ENCODE assay signal across 9 mouse cellular contexts in the genomic region with DNA sequence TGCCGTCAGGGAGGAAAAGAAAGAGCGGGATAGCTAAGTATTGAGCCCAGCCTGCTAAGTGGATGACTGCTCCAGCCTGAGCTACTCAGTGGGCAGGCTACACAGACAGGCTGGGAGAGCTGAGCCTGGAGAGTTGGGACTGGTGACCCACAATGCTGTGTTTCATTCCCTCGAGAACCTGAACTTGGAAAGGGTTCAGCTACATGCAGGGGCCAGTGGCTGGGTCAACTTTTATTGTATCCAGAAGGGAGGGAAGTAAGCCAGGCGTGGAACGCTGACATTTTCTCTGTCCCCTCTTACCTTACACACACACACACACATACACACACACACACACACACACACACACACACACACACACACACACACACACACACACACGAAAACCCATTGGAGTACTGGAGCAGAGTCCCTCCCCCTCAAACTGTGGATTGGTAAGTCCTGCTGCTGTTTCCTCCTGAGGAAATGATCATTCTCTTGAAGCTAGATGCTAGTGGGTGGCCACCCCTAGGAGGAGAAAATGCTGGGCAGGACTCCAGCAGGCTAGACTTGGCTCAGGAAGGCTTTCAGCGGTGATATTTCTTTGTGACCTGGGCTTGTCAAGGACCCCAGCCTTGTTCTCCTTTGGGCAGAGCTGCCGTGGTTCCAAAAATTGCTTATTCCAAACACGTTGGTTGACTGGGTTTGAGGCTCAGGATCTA. TPM values are rescaled to one million over a fixed set of nuclear protein-coding genes. Genes with fewer than 3 reads are reported as not detected.
DNase-seq lines count a peak whose midpoint lies in the region; ATAC-seq and TF ChIP-seq lines count a peak whose summit lies in the region.
"Had no signal": no experiment of that assay in that cellular context is flagged by ENCODE, and none has a peak within 500 bp of the region (broad histone marks: within the 10 kb centered on the region; RNA-seq: fewer than 3 reads in every experiment).

No protein-coding gene starts in this region.

- peaks cover 76% of the 10 kb centered on the region for H3K4me1 ChIP-seq in megakaryocyte, embryonic 14.5 days
- peaks cover 26% of the 10 kb centered on the region for H3K4me1 ChIP-seq in intestine, postnatal 0 days (replicated peaks; ENCODE audit: control insufficient read depth, insufficient read depth, low read length)
- peaks cover 13% of the 10 kb centered on the region for H3K4me1 ChIP-seq in liver, embryonic 16.5 days (ENCODE audit: control insufficient read depth, low read depth, low read length)
- peaks cover 26% of the 10 kb centered on the region for H3K4me1 ChIP-seq in stomach, embryonic 15.5 days

- WGBS in intestine, postnatal 0 days, result 12% methylated on average over 9 of the region's 9 CpGs
- WGBS in liver, embryonic 16.5 days (ENCODE audit: insufficient replicate concordance), result 15% methylated on average over 8 of the region's 9 CpGs
- 15% methylated on average over 9 of the region's 9 CpGs for WGBS in stomach, embryonic 15.5 days

- DNase-seq in gastrocnemius, postnatal 10 days, result peak; percentile 31
- DNase-seq in T-cell, adult 2 months (ENCODE audit: low spot score), result no peak

- H3K27me3 ChIP-seq in megakaryocyte, embryonic 14.5 days (replicated peaks), result no peaks in the 10 kb centered on the region
- H3K27me3 ChIP-seq in intestine, postnatal 0 days (replicated peaks; ENCODE audit: control insufficient read depth, insufficient read depth, low read length), result no peaks in the 10 kb centered on the region
- peaks cover 40% of the 10 kb centered on the region for H3K27me3 ChIP-seq in liver, embryonic 16.5 days (ENCODE audit: control insufficient read depth, insufficient read depth, low read depth, low read length)
- no peaks in the 10 kb centered on the region for H3K27me3 ChIP-seq in stomach, embryonic 15.5 days (replicated peaks)
- H3K27me3 ChIP-seq: Patski had no signal

- peak overlapping the region; percentile 42; the same call in 1 of the 2 replicates for H3K9ac ChIP-seq in intestine, postnatal 0 days (ENCODE audit: low read depth, low read length)
- peak overlapping the region; percentile 18; the same call in 1 of the 2 replicates for H3K9ac ChIP-seq in liver, embryonic 16.5 days (ENCODE audit: low read depth, low read length)
- no peak overlapping the region for H3K9ac ChIP-seq in stomach, embryonic 15.5 days

- peak overlapping the region; percentile 73 for H3K27ac ChIP-seq in intestine, postnatal 0 days (ENCODE audit: low read depth, low read length)
- H3K27ac ChIP-seq in liver, embryonic 16.5 days (ENCODE audit: low read length), result peak overlapping the region; percentile 41; the same call in 1 of the 2 replicates
- peak overlapping the region; percentile 91 for H3K27ac ChIP-seq in stomach, embryonic 15.5 days

- peak; percentile 15; the same call in 1 of the 2 replicates for TF ChIP-seq CTCF in intestine, postnatal 0 days (IDR thresholded peaks at IDR 0.05; ENCODE audit: low read depth)

- peaks cover 24% of the 10 kb centered on the region for H3K36me3 ChIP-seq in megakaryocyte, embryonic 14.5 days (replicated peaks; ENCODE audit: low read length)
- H3K36me3 ChIP-seq in intestine, postnatal 0 days (ENCODE audit: control insufficient read depth, insufficient read depth), result no peaks in the 10 kb centered on the region
- no peaks in the 10 kb centered on the region for H3K36me3 ChIP-seq in liver, embryonic 16.5 days (ENCODE audit: control insufficient read depth, insufficient read depth)
- H3K36me3 ChIP-seq in stomach, embryonic 15.5 days, result no peaks in the 10 kb centered on the region

- H3K9me3 ChIP-seq in megakaryocyte, embryonic 14.5 days, result peaks cover 5% of the 10 kb centered on the region
- no peaks in the 10 kb centered on the region for H3K9me3 ChIP-seq in intestine, postnatal 0 days (ENCODE audit: control insufficient read depth)
- no peaks in the 10 kb centered on the region; the same call in 1 of the 2 replicates for H3K9me3 ChIP-seq in liver, embryonic 16.5 days (replicated peaks; ENCODE audit: control insufficient read depth, low read length)
- no peaks in the 10 kb centered on the region for H3K9me3 ChIP-seq in stomach, embryonic 15.5 days

- no peak for ATAC-seq in megakaryocyte, adult 5-6 weeks (ENCODE audit: poor library complexity, severe bottlenecking)
- ATAC-seq in intestine, postnatal 0 days, result no peak
- no peak for ATAC-seq in liver, embryonic 16.5 days (ENCODE audit: low read depth)
- ATAC-seq in stomach, embryonic 15.5 days (ENCODE audit: insufficient read depth, low FRiP score, low read depth), result no peak
- ATAC-seq in monocyte, adult 5-6 weeks (replicated peaks; ENCODE audit: insufficient number of reproducible peaks, low FRiP score, low TSS enrichment, poor library complexity, severe bottlenecking), result no peak
- ATAC-seq: Patski had no signal

- H3K4me2 ChIP-seq in intestine, postnatal 0 days (replicated peaks; ENCODE audit: low read depth), result peak overlapping the region; percentile 70
- peak overlapping the region; percentile 38 for H3K4me2 ChIP-seq in liver, embryonic 16.5 days (ENCODE audit: low read depth, low read length)
- H3K4me2 ChIP-seq in stomach, embryonic 15.5 days, result peak overlapping the region; percentile 56

- peak overlapping the region; percentile 97 for H3K4me3 ChIP-seq in megakaryocyte, embryonic 14.5 days (replicated peaks)
- H3K4me3 ChIP-seq in intestine, postnatal 0 days (ENCODE audit: low read depth, low read length), result peak overlapping the region; percentile 59
- peak overlapping the region; percentile 27; the same call in 1 of the 2 replicates for H3K4me3 ChIP-seq in liver, embryonic 16.5 days (ENCODE audit: low read depth, low read length)
- H3K4me3 ChIP-seq in stomach, embryonic 15.5 days (replicated peaks), result peak overlapping the region; percentile 51

RNA-seq across cellular contexts. Expression of gene F11r, which starts 2.8 kb away (rescaled TPM):
- 21.9 and 94.2 TPM in 2 replicates for polyA plus RNA-seq in megakaryocyte, embryonic 14.5 days (2012; ENCODE audit: insufficient read depth, low replicate concordance)
- 0.33 and 0.59 TPM in 2 replicates for total RNA-seq in megakaryocyte, adult 5-6 weeks (2015)
- total RNA-seq in megakaryocyte, adult 5-6 weeks (2017), result not detected in 2 replicates
- total RNA-seq in gastrocnemius, postnatal 10 days (2021), result 10 to 100 TPM; 13.9 to 15.0 TPM
- polyA plus RNA-seq in intestine, postnatal 0 days (2015; fragmentation: Nextera tagmentation; extraction: Ambion mirVana), result 72.5 and 83.1 TPM in 2 replicates
- 33.8 and 34.2 TPM in 2 replicates for polyA plus RNA-seq in liver, embryonic 16.5 days (2015; fragmentation: Nextera tagmentation; extraction: Ambion mirVana)
- polyA plus RNA-seq in stomach, embryonic 15.5 days (2015; fragmentation: Nextera tagmentation; extraction: Ambion mirVana), result 108 and 121 TPM in 2 replicates
- total RNA-seq in monocyte, adult 5-6 weeks (2017), result 3.5 to 8.6 TPM (median 4.5 TPM) in 3 replicates

RNA-seq across cellular contexts. Expression of gene Tstd1, which starts 21.5 kb away (rescaled TPM):
- polyA plus RNA-seq in megakaryocyte, embryonic 14.5 days (2012; ENCODE audit: insufficient read depth, low replicate concordance), result not detected in 2 replicates
- 3.8 and 4.1 TPM in 2 replicates for total RNA-seq in megakaryocyte, adult 5-6 weeks (2015)
- total RNA-seq in megakaryocyte, adult 5-6 weeks (2017), result 0.61 and 5.1 TPM in 2 replicates
- under 1 TPM; 0.82 to 0.90 TPM for total RNA-seq in gastrocnemius, postnatal 10 days (2021)
- 1.7 and 2.8 TPM in 2 replicates for polyA plus RNA-seq in intestine, postnatal 0 days (2015; fragmentation: Nextera tagmentation; extraction: Ambion mirVana)
- 4.6 and 5.3 TPM in 2 replicates for polyA plus RNA-seq in liver, embryonic 16.5 days (2015; fragmentation: Nextera tagmentation; extraction: Ambion mirVana)
- 5.3 and 5.9 TPM in 2 replicates for polyA plus RNA-seq in stomach, embryonic 15.5 days (2015; fragmentation: Nextera tagmentation; extraction: Ambion mirVana)
- 3.9 to 9.0 TPM (median 4.9 TPM) in 3 replicates for total RNA-seq in monocyte, adult 5-6 weeks (2017)

RNA-seq across cellular contexts. Expression of gene Usf1, which starts 29.1 kb away (rescaled TPM):
- polyA plus RNA-seq in megakaryocyte, embryonic 14.5 days (2012; ENCODE audit: insufficient read depth, low replicate concordance), result 18.5 and 37.8 TPM in 2 replicates
- total RNA-seq in megakaryocyte, adult 5-6 weeks (2015), result 23.0 and 27.0 TPM in 2 replicates
- 76.7 and 80.1 TPM in 2 replicates for total RNA-seq in megakaryocyte, adult 5-6 weeks (2017)
- total RNA-seq in gastrocnemius, postnatal 10 days (2021), result 10 to 100 TPM; 31.5 to 32.4 TPM
- 35.1 and 36.5 TPM in 2 replicates for polyA plus RNA-seq in intestine, postnatal 0 days (2015; fragmentation: Nextera tagmentation; extraction: Ambion mirVana)
- 15.9 and 19.3 TPM in 2 replicates for polyA plus RNA-seq in liver, embryonic 16.5 days (2015; fragmentation: Nextera tagmentation; extraction: Ambion mirVana)
- polyA plus RNA-seq in stomach, embryonic 15.5 days (2015; fragmentation: Nextera tagmentation; extraction: Ambion mirVana), result 63.3 and 66.5 TPM in 2 replicates
- 91.6 to 117 TPM (median 94.5 TPM) in 3 replicates for total RNA-seq in monocyte, adult 5-6 weeks (2017)

RNA-seq across cellular contexts. Expression of gene Arhgap30, which starts 51.4 kb away (rescaled TPM):
- polyA plus RNA-seq in megakaryocyte, embryonic 14.5 days (2012; ENCODE audit: insufficient read depth, low replicate concordance), result 5.2 and 12.3 TPM in 2 replicates
- total RNA-seq in megakaryocyte, adult 5-6 weeks (2015), result 95.6 and 105 TPM in 2 replicates
- 231 and 235 TPM in 2 replicates for total RNA-seq in megakaryocyte, adult 5-6 weeks (2017)
- total RNA-seq in gastrocnemius, postnatal 10 days (2021), result 1 to 10 TPM; 1.7 to 2.3 TPM
- polyA plus RNA-seq in intestine, postnatal 0 days (2015; fragmentation: Nextera tagmentation; extraction: Ambion mirVana), result 1.3 TPM in 2 replicates
- 5.3 and 5.8 TPM in 2 replicates for polyA plus RNA-seq in liver, embryonic 16.5 days (2015; fragmentation: Nextera tagmentation; extraction: Ambion mirVana)
- 2.9 and 3.0 TPM in 2 replicates for polyA plus RNA-seq in stomach, embryonic 15.5 days (2015; fragmentation: Nextera tagmentation; extraction: Ambion mirVana)
- total RNA-seq in monocyte, adult 5-6 weeks (2017), result 328 to 413 TPM (median 376 TPM) in 3 replicates
- polyA plus RNA-seq: Patski had no signal

Comparison
In these comparisons a context has a peak if more than half of its experiments do, and no peak if none do; other contexts are left out.
1. H3K4me3 ChIP-seq: peak in every context shown above with its lines; median percentile 97 in megakaryocyte, embryonic 14.5 days; 59 in intestine, postnatal 0 days; 51 in stomach, embryonic 15.5 days; 27 in liver, embryonic 16.5 days.
2. H3K27ac ChIP-seq: peak in every context shown above with its lines; median percentile 91 in stomach, embryonic 15.5 days; 73 in intestine, postnatal 0 days; 41 in liver, embryonic 16.5 days.